Mouse (Mus musculus): ENCODE data around the gene Jkamp.

The Jkamp gene

GRCm38 (mm10) chr12:72086166-72086825, 907 bp downstream of the Jkamp start:
- DNase-seq = no peak

GRCm38 (mm10) chr12:72089802-72090201, 4.4 kb downstream of the Jkamp start:
- DNase-seq = no peak

- no peak for DNase-seq
Observed at GRCm38 (mm10) chr12:72096966-72097365, 11.6 kb downstream of the Jkamp start.

GRCm38 (mm10) chr12:72102776-72103175, 17.4 kb downstream of the Jkamp start:
- no peak for DNase-seq

- DNase-seq = no peak
Observed at GRCm38 (mm10) chr12:72104027-72104426, 18.6 kb downstream of the Jkamp start.

- DNase-seq = peak; percentile 68 to 82
Observed at GRCm38 (mm10) chr12:72104525-72105281, 19.3 kb downstream of the Jkamp start.

GRCm38 (mm10) chr12:72115126-72115525, 29.7 kb downstream of the Jkamp start:
- DNase-seq = no peak

GRCm38 (mm10) chr12:72115686-72116345, 30.4 kb downstream of the Jkamp start:
- DNase-seq = no peak

- DNase-seq = no peak
Observed at GRCm38 (mm10) chr12:72129203-72129602, 43.8 kb downstream of the Jkamp start.

GRCm38 (mm10) chr12:72150786-72151185, 65.4 kb downstream of the Jkamp start:
- no peak for DNase-seq
